Mouse (Mus musculus) heart, adult 2 months (tissue): ENCODE measurements around the gene Hist1h2bj. TPM values are rescaled to one million over a fixed set of nuclear protein-coding genes. Genes with fewer than 3 reads are reported as not detected.
A peak's percentile ranks its signal among the peaks of the same experiment; 100 is the strongest.
"Not testable (repeated sequence)": the region's sequence is repeated elsewhere in the genome, so short reads cannot be mapped to it uniquely, and the experiment has no call there.

ENCODE experiments used
- DNase-seq, 2 experiments: peaks; one replicate each; pipeline ENCODE4 v3.0.0; 2021
- H3K27ac ChIP-seq: fragments of 200-600 bp; 2 replicates; pipeline ENCODE4 v1.8.1; 2022
- H3K27me3 ChIP-seq: fragments of 200-500 bp; 2 replicates; pipeline ENCODE4 v1.6.1; 2012; ENCODE audit warnings: mild to moderate bottlenecking, low read length, inconsistent platforms, mixed read lengths; ENCODE audit not compliant: control insufficient read depth, insufficient read depth
- H3K36me3 ChIP-seq: fragments of 200-500 bp; 2 replicates; pipeline ENCODE4 v1.6.1; 2012; ENCODE audit warnings: low read length, inconsistent platforms; ENCODE audit not compliant: control insufficient read depth, insufficient read depth
- H3K4me1 ChIP-seq: fragments of 200-500 bp; 2 replicates; pipeline ENCODE4 v1.6.1; 2011; ENCODE audit warnings: low read length; ENCODE audit not compliant: control insufficient read depth, insufficient read depth
- H3K4me3 ChIP-seq: fragments of 200-600 bp; 2 replicates; pipeline ENCODE4 v1.8.1; 2022
- H3K79me2 ChIP-seq: fragments of 200-500 bp; replicated peaks from 2 replicates; pipeline ENCODE4 v1.6.1; 2012; ENCODE audit warnings: mild to moderate bottlenecking, inconsistent platforms, low read length, moderate library complexity, mixed read lengths; ENCODE audit not compliant: control insufficient read depth, insufficient read depth
- H3K9ac ChIP-seq: fragments of 200-500 bp; 2 replicates; pipeline ENCODE4 v1.6.1; 2012; ENCODE audit warnings: low read depth, mild to moderate bottlenecking, control low read depth, inconsistent platforms, low read length, mixed read lengths
- CTCF ChIP-seq: fragments of 200-600 bp; IDR thresholded peaks from 2 replicates; pipeline ENCODE4 v1.8.1; 2022; ENCODE audit warnings: antibody characterized with exemption, mild to moderate bottlenecking, moderate library complexity
- EP300 ChIP-seq: fragments of 200-500 bp; IDR thresholded peaks from 2 replicates; pipeline ENCODE4 v1.6.1; 2011; ENCODE audit warnings: low read depth, low read length, control low read depth; ENCODE audit not compliant: insufficient read depth
- POLR2A ChIP-seq: fragments of 200-500 bp; IDR thresholded peaks from 2 replicates; pipeline ENCODE4 v1.6.1; 2011; ENCODE audit warnings: mild to moderate bottlenecking, low read depth, low read length, control low read depth; ENCODE audit not compliant: insufficient read depth
- WGBS: fragments of 180-500 bp; shearing (Covaris S2); methylation state at CpG from one replicate; pipeline ENCODE4 v1.1.7; 2018; 5-methylcytosine and 5-hydroxymethylcytosine counted together
- intact Hi-C: fragments of 180-260 bp; cut with DNase I; formaldehyde crosslinking; loops from one replicate; pipeline ENCODE4 v1.15.1; 2025
- long read RNA-seq: library from polyadenylated mRNA; stranded (forward); transcript quantifications from one replicate; pipeline ENCODE4 v2.0.0, GENCODE M21; 2021
- polyA plus RNA-seq: library from polyadenylated mRNA; depleted of rRNA; stranded (reverse); fragments of >200 nt; gene quantifications from 2 replicates; pipeline ENCODE4 v1.2.3, GENCODE M21; 2012; rRNA removed
- total RNA-seq, 2 experiments: library from RNA; stranded (reverse); gene quantifications; 2 replicates each; pipeline ENCODE4 v1.2.3; 2021

Gene Hist1h2bj
- total RNA-seq (1 to 10 TPM; 2.8 to 3.6 TPM), polyA plus RNA-seq (0.59 TPM in 1 of 2 replicates, not detected in the other)
- long read RNA-seq = 0 reads

- H3K4me1 ChIP-seq, H3K79me2 ChIP-seq, H3K36me3 ChIP-seq, H3K27me3 ChIP-seq: not testable (repeated sequence)
- peak within 1 kb of the TSS; percentile 19; the same call in 1 of the 2 replicates for H3K27ac ChIP-seq
- WGBS = under 1% methylated on average over 48 of the region's 80 CpGs
- H3K9ac ChIP-seq = peak within 1 kb of the TSS; percentile 63
- TF ChIP-seq POLR2A (peak; percentile 96), EP300 (0 out of 2 replicates have a peak, but pooled peaks have one; percentile 40)
- peak; percentile 81 to 89 for DNase-seq
- H3K4me3 ChIP-seq = peak within 1 kb of the TSS; percentile 51
- intact Hi-C loops = loop anchor here (5.0 to 10.0 kb wide), 6 partner anchors 266 to 1704 kb away; partner anchors contain the start of genes Hist1h1e, Hist1h2ak, Hist1h2bb and Hist1h2be
Observed at GRCm38 (mm10) chr13:22042568-22043502, at the start of gene Hist1h2bj, which contains the start of gene Hist1h2ag. TSS of gene Hist1h2bj (plus strand) at chr13:22043214. TSS of gene Hist1h2ag (minus strand) at chr13:22042944.

GRCm38 (mm10) chr13:21993957-21994738 lies 48.9 kb upstream of the Hist1h2bj start:
- no peaks in the 10 kb centered on the region for H3K79me2 ChIP-seq
- H3K27me3 ChIP-seq = peaks cover 27% of the 10 kb centered on the region
- peaks cover 6% of the 10 kb centered on the region for H3K4me1 ChIP-seq
- H3K9ac ChIP-seq = no peak overlapping the region
- no peak for TF ChIP-seq POLR2A
- no peak for TF ChIP-seq CTCF
- no peak for TF ChIP-seq EP300
- 16% methylated on average over 22 of the region's 22 CpGs for WGBS
- no peak overlapping the region for H3K4me3 ChIP-seq
- intact Hi-C loops = loop anchor here (2.0 kb wide), 2 partner anchors 19 to 21 kb away; no protein-coding TSS in a partner anchor
- DNase-seq = peak in 1 of 2 experiments; percentile 46
- no peaks in the 10 kb centered on the region for H3K36me3 ChIP-seq
- no peak overlapping the region for H3K27ac ChIP-seq

GRCm38 (mm10) chr13:21994896-21995295 lies 48.1 kb upstream of the Hist1h2bj start:
- DNase-seq = no peak
- no peak overlapping the region for H3K9ac ChIP-seq
- WGBS = 13% methylated on average over 8 of the region's 8 CpGs
- no peak overlapping the region for H3K27ac ChIP-seq
- peaks cover 31% of the 10 kb centered on the region for H3K27me3 ChIP-seq
- H3K4me3 ChIP-seq = peak overlapping the region; percentile 35
- H3K79me2 ChIP-seq = no peaks in the 10 kb centered on the region
- TF ChIP-seq CTCF = no peak
- no peak for TF ChIP-seq EP300
- no peak for TF ChIP-seq POLR2A
- H3K4me1 ChIP-seq = peaks cover 6% of the 10 kb centered on the region
- intact Hi-C loops = loop anchor here (2.0 kb wide), 2 partner anchors 20 kb away; no protein-coding TSS in a partner anchor
- no peaks in the 10 kb centered on the region for H3K36me3 ChIP-seq

DNA sequence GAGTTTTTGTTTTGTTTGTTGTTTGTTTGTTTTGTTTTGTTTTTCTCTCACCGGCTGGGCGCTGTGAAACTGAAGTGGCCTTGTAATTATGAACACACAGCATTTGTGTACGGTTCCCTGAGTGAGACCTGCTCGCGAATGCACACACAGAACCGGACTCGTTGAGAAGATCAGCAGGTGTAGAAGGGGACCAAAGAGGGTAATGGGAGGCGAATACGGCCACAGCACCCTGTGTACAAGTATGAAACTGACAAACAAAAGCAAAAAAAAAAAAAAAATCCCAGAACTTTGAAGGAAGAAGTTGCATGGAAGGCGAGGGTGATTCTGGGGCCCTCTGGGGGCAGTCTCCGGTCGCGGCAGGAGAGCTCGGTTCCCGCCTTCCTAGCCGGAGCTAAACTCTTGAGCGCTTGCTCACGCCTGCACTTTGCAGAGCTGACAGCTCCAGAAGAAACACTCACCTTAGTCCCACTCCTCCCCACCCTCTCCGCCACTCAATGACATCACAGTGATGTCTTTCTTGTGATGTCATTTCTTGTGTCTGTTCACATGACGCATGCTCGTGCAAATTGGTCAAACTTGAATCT lies 47.6 kb upstream of the Hist1h2bj start:
- no peaks in the 10 kb centered on the region for H3K36me3 ChIP-seq
- no peak overlapping the region for H3K9ac ChIP-seq
- no peaks in the 10 kb centered on the region for H3K79me2 ChIP-seq
- H3K4me3 ChIP-seq = peak overlapping the region; percentile 35
- TF ChIP-seq CTCF (peak; percentile 43), EP300 (no peak)
- peaks cover 6% of the 10 kb centered on the region for H3K4me1 ChIP-seq
- DNase-seq = peak; percentile 41 to 47
- H3K27ac ChIP-seq = no peak overlapping the region
- 3% methylated on average over 21 of the region's 21 CpGs for WGBS
- intact Hi-C loops = loop anchor here (2.0 kb wide), 2 partner anchors 19 to 21 kb away; no protein-coding TSS in a partner anchor
- peaks cover 31% of the 10 kb centered on the region for H3K27me3 ChIP-seq

DNA sequence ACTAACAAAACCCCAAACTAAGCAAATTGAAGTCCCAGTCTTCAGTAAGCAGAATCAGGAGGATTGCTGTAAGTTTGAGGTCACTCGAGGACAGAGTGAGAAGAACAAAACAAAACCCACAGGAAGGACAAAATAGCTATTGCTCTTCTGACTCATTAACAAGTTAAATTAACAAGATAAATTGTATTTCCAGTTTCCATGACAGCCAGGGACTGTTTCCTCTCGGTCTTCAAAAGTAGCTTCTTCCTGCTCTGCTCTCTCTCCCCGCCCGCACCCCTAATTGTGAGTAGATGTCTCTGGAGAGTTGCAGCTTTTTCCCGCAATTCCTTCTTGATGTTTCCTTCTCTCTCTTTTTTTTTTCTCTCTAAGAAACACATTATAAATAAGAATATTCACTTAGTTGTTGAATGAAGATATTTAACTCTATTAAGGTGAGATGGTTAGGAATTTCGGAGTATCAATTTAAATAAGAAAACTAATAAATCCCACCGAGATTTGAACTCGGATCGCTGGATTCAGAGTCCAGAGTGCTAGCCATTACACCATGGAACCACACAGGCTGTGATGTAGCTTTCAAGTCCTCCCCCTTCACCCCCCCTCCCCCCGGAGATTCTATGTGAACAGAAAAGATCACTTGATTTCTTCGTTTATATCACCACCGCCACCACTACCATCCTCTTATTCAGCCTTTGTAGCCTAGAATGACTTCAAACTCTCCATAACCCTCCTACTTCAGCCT lies 46.7 kb upstream of the Hist1h2bj start:
- peak overlapping the region; percentile 35 for H3K4me3 ChIP-seq
- H3K36me3 ChIP-seq = no peaks in the 10 kb centered on the region
- DNase-seq = peak in 1 of 2 experiments; percentile 35
- no peak overlapping the region for H3K9ac ChIP-seq
- no peak for TF ChIP-seq EP300
- TF ChIP-seq CTCF = no peak
- H3K27ac ChIP-seq = no peak overlapping the region
- WGBS = 15% methylated on average over 12 of the region's 12 CpGs
- no peaks in the 10 kb centered on the region for H3K79me2 ChIP-seq
- intact Hi-C loops = no loop called here
- peaks cover 31% of the 10 kb centered on the region for H3K27me3 ChIP-seq
- peaks cover 6% of the 10 kb centered on the region for H3K4me1 ChIP-seq
